Mouse (Mus musculus) Patski (cell line): ENCODE results near the gene Acsm3. TPM values are rescaled to one million over a fixed set of nuclear protein-coding genes. Genes with fewer than 3 reads are reported as not detected.
"Not testable (repeated sequence)": the region's sequence is repeated elsewhere in the genome, so short reads cannot be mapped to it uniquely, and the experiment has no call there.

ENCODE experiments used
- ATAC-seq: fragments of 100-300 bp; one replicate; pipeline ENCODE4 v1.8.0; 2021
- CTCF ChIA-PET: fragments of 350-600 bp; sonication (Branson Sonifier 250); formaldehyde crosslinking; loops from one replicate; lab custom pipeline; 2022; ENCODE audit warnings: inconsistent platforms; lab: Charles Lee
- POLR2A ChIA-PET: fragments of 350-600 bp; sonication (Branson Sonifier 250); formaldehyde crosslinking; loops from one replicate; lab custom pipeline; 2022; ENCODE audit warnings: antibody characterized with exemption, inconsistent platforms; lab: Charles Lee
- DNase-seq: peaks from one replicate; pipeline ENCODE4 v3.0.0-alpha.2; 2011; ENCODE audit warnings: low read depth, low spot score
- H3K27me3 ChIP-seq: fragments of 371-371 bp; one replicate; pipeline ENCODE4 v1.5.1; 2021
- CTCF ChIP-seq: fragments of 100-300 bp; IDR thresholded peaks from one replicate; pipeline ENCODE4 v1.5.1; 2021
- in situ Hi-C: fragments of 300-500 bp; cut with MboI; formaldehyde crosslinking; loops from 3 replicates; pipeline ENCODE4 v1.11.1; 2018; ENCODE audit warnings: low pct_unique_long_range_greater_than_20kb, mixed read lengths
- polyA plus RNA-seq: library from polyadenylated mRNA; unstranded; gene quantifications from one replicate; pipeline ENCODE4 v1.2.3, GENCODE M21; 2021

The Acsm3 gene
- polyA plus RNA-seq, result 0.42 TPM

- DNase-seq (no peak), ATAC-seq (no peak)
- CTCF ChIA-PET, result interaction anchor here (0.6 kb wide), 1 partner anchor 436 kb away, joined by 3 read pairs; no protein-coding TSS in a partner anchor
- no peak for TF ChIP-seq CTCF
- in situ Hi-C loops, result no loop called here
- no peaks in the 10 kb centered on the region for H3K27me3 ChIP-seq
- POLR2A ChIA-PET, result interaction anchor here (0.7 kb wide), 1 partner anchor 186 kb away, joined by 3 read pairs; no protein-coding TSS in a partner anchor
These were observed at the start of gene Acsm3 for GRCm38 (mm10) chr7:119760527-119760951. Gene Acsm3, plus strand, starts transcription at chr7:119760923.

DNA sequence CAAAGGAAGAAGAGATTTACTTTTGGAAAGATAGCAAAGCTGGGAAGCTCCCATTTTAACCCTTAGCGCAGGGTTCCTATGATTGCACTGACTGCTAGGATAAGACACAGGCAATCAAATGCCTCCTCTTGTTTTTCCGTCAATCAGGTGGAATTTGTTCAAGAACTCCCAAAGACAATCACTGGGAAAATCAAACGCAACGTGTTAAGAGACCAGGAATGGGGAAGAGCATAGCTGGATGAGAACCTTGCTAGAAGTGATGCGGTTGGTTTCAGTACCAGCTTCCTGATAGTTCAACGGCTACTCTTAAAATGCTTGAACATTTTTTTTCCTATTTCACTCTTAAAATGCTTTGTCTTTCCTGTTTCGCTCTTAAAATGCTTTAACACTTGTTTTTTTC, 46.6 kb upstream of the Acsm3 start:
- TF ChIP-seq CTCF, result no peak
- in situ Hi-C loops, result no loop called here
- DNase-seq (no peak), ATAC-seq (no peak)
- H3K27me3 ChIP-seq, result no peaks in the 10 kb centered on the region
- ChIA-PET CTCF (interaction anchor here (0.8 kb wide), 1 partner anchor 73 kb away, joined by 3 read pairs; no protein-coding TSS in a partner anchor), POLR2A (no interaction called here)

GRCm38 (mm10) chr7:119720253-119720946, 40.3 kb upstream of the Acsm3 start, which contains the start of gene Thumpd1:
Gene Thumpd1, minus strand, starts transcription at chr7:119720798.
- ATAC-seq (peak; percentile 93), DNase-seq (peak; percentile 42)
- H3K27me3 ChIP-seq, result no peaks in the 10 kb centered on the region
- ChIA-PET CTCF (no interaction called here), POLR2A (no interaction called here)
- in situ Hi-C loops, result no loop called here
- TF ChIP-seq CTCF, result peak; percentile 74

GRCm38 (mm10) chr7:119720947-119721310, 39.8 kb upstream of the Acsm3 start:
- DNase-seq (no peak), ATAC-seq (peak; percentile 24)
- ChIA-PET POLR2A (no interaction called here), CTCF (no interaction called here)
- TF ChIP-seq CTCF, result no peak
- peaks cover under 1% of the 10 kb centered on the region for H3K27me3 ChIP-seq
- in situ Hi-C loops, result no loop called here

DNA sequence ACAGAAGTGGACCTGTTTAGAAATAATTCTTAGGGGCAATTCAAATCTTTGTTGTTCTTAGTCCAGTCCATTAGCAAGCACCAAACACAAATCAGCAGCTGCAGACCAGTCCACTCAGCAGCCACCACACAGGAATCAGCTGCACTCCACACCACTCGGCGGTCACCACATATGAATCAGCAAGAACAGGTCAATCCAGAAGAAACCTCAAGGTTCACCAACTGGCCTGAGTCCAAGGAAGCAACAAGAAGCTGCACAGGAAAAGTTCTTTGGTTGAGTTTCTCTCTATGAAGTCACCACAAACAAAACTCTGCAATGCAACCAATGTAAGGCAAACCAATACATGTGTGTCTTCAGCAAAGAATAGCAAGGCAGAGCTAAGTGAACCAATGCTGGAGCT, 33.1 kb upstream of the Acsm3 start:
- no peak for ATAC-seq
- no peak for DNase-seq
- H3K27me3 ChIP-seq, result peaks cover 9% of the 10 kb centered on the region
- no peak for TF ChIP-seq CTCF
- ChIA-PET CTCF (no interaction called here), POLR2A (no interaction called here)
- in situ Hi-C loops, result no loop called here

DNA sequence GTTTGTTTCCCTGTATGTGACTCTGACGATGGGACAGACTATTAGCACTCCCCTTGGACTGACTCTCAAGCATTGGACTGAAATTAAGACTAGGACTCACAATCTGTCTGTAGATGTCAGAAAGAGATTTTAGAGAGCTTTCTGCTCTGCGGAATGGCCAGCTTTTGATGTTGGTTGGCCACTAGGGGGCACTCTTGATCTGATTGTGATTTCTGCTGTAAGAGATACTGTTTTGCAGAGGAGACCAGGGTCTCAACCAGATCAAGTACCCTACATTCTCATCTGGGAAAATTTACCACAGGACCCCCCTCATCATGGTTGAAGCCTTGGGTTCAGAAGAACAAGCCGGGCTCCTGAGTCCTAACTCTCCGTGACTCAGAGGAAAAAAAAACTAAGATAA, 29.5 kb upstream of the Acsm3 start:
- in situ Hi-C loops, POLR2A ChIA-PET, H3K27me3 ChIP-seq, ATAC-seq, DNase-seq: not testable (repeated sequence)
- CTCF ChIA-PET, result interaction anchor here (1.1 kb wide), 1 partner anchor 9 kb away, joined by 3 read pairs; no protein-coding TSS in a partner anchor

DNA sequence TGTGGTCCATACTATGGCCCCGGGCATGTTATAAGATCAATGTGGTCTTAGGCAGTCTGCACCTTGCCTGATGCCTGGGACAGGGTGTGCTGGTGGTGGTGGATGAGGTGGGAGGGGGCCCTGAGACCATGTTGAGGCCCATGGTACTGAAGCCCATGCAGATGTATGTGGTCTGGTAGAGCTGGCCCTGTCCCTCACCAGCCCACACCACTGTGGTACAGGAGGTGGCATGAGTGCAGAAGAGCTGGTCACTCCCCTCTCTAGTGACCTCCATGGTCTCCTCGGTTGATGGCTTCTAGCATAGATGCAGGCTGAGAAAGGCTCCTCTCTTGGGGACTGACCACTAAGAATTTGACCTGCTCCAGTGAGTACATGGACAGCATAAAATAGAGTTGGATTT, 21.8 kb upstream of the Acsm3 start:
- TF ChIP-seq CTCF, result no peak
- no peaks in the 10 kb centered on the region for H3K27me3 ChIP-seq
- ATAC-seq (no peak), DNase-seq (no peak)
- ChIA-PET POLR2A (no interaction called here), CTCF (no interaction called here)
- in situ Hi-C loops, result no loop called here

- H3K27me3 ChIP-seq, DNase-seq, POLR2A ChIA-PET, ATAC-seq, CTCF ChIA-PET, in situ Hi-C loops: not testable (repeated sequence)
These were observed 20.8 kb upstream of the Acsm3 start for GRCm38 (mm10) chr7:119739798-119740468.

GRCm38 (mm10) chr7:119744321-119744720, 16.4 kb upstream of the Acsm3 start:
- ChIA-PET CTCF (no interaction called here), POLR2A (no interaction called here)
- TF ChIP-seq CTCF, result no peak
- no peak for ATAC-seq
- in situ Hi-C loops, result no loop called here
- DNase-seq, result no peak
- H3K27me3 ChIP-seq, result no peaks in the 10 kb centered on the region

GRCm38 (mm10) chr7:119745869-119746268, 14.9 kb upstream of the Acsm3 start:
- DNase-seq (peak; percentile 28), ATAC-seq (peak; percentile 71)
- in situ Hi-C loops, result no loop called here
- CTCF ChIA-PET, result interaction anchor here (1.4 kb wide), 1 partner anchor 23 kb away, joined by 3 read pairs; no protein-coding TSS in a partner anchor
- TF ChIP-seq CTCF, result no peak
- POLR2A ChIA-PET, result no interaction called here
- H3K27me3 ChIP-seq, result no peaks in the 10 kb centered on the region

DNA sequence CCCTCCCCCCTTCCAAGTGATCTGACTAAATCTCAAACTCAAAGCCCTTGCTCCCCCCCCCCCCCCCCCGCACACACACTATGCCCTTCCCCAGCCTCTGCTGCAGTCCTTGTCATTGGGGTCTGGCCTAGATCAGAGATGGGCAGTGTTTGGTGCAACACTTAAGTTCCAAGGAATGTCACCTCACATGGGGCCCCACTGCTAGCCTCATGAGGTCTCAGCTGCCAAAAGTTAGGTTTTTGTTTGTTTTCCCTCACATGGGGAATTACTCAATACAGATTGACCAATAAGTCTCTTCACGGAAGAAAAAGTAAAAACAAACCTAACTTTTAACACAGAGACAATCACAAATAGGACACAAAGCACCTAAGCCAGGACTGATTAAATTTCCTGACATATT, 12.0 kb upstream of the Acsm3 start:
- ATAC-seq (no peak), DNase-seq (no peak)
- H3K27me3 ChIP-seq, result no peaks in the 10 kb centered on the region
- no peak for TF ChIP-seq CTCF
- in situ Hi-C loops, result no loop called here
- ChIA-PET CTCF (no interaction called here), POLR2A (no interaction called here)
